Mouse (Mus musculus) thymus, adult 2 months (tissue): ENCODE results near the gene Kmt2d.

Source experiments
- CTCF ChIP-seq: fragments of 200-500 bp; IDR thresholded peaks from 2 replicates; pipeline ENCODE4 v1.5.1; 2012; ENCODE audit warnings: mild to moderate bottlenecking, control low read depth, low read length, moderate library complexity, borderline replicate concordance; ENCODE audit not compliant: control insufficient read depth, poor library complexity, insufficient read depth; ENCODE audit errors: extremely low read depth
- POLR2A ChIP-seq: fragments of 200-500 bp; IDR thresholded peaks from 2 replicates; pipeline ENCODE4 v1.6.1; 2012; ENCODE audit warnings: mild to moderate bottlenecking, low read length, control low read depth, moderate library complexity; ENCODE audit not compliant: control insufficient read depth, poor library complexity, insufficient read depth; ENCODE audit errors: extremely low read depth

- TF ChIP-seq POLR2A (no peak), CTCF (no peak)
These were observed 580 bp downstream of the Kmt2d start for GRCm38 (mm10) chr15:98870179-98871069.
